Comparison of ENCODE assay signal across 12 mouse cellular contexts in genomic region chr12:73560091-73560490, GRCm38 (mm10). TPM values are rescaled to one million over a fixed set of nuclear protein-coding genes. Genes with fewer than 3 reads are reported as not detected.
DNase-seq lines count a peak whose midpoint lies in the region; ATAC-seq and TF ChIP-seq lines count a peak whose summit lies in the region.
"Had no signal": no experiment of that assay in that cellular context is flagged by ENCODE, and none has a peak within 500 bp of the region (broad histone marks: within the 10 kb centered on the region; RNA-seq: fewer than 3 reads in every experiment).

No protein-coding gene starts in this region.

- 49% methylated on average over 7 of the region's 7 CpGs for WGBS in kidney, postnatal 0 days

- no peak for ATAC-seq in kidney, postnatal 0 days (replicated peaks; ENCODE audit: low FRiP score, low read depth)
- ATAC-seq: inflammation-experienced regulatory T-cells, adult 6 months had no signal

- H3K9me3 ChIP-seq in kidney, postnatal 0 days (replicated peaks; ENCODE audit: low read length) = no peaks in the 10 kb centered on the region
- H3K9me3 ChIP-seq: heart, embryonic 10.5 days; lung, embryonic 15.5 days had no signal

- H3K4me2 ChIP-seq in kidney, postnatal 0 days (ENCODE audit: low read length) = no peak overlapping the region
- H3K4me2 ChIP-seq: lung, embryonic 15.5 days had no signal

- no peaks in the 10 kb centered on the region for H3K27me3 ChIP-seq in kidney, postnatal 0 days (ENCODE audit: insufficient read depth, low read length)

- no peak for DNase-seq in kidney, postnatal 0 days (ENCODE audit: low spot score)
- DNase-seq in kidney, adult 8-10 months = no peak
- peak; percentile 51 for DNase-seq in thymus, postnatal 0 days (ENCODE audit: low spot score)
- DNase-seq in thymus, postnatal 10 days (ENCODE audit: low spot score in 2 of 2) = no peak
- peak; percentile 85 for DNase-seq in ZHBTc4 (ENCODE audit: low read depth, low spot score)
- no peak for DNase-seq in urinary bladder, adult 2 months (ENCODE audit: low spot score)
- DNase-seq in left cerebral cortex, adult 9 months (ENCODE audit: low spot score in 2 of 2) = no peak
- DNase-seq: right cerebral cortex, postnatal 14 days had no signal

- no peaks in the 10 kb centered on the region for H3K36me3 ChIP-seq in kidney, postnatal 0 days (ENCODE audit: insufficient read depth, low read length)
- H3K36me3 ChIP-seq: heart, embryonic 10.5 days; lung, embryonic 15.5 days had no signal

- H3K4me3 ChIP-seq in kidney, postnatal 0 days (replicated peaks; ENCODE audit: low read depth, low read length) = no peak overlapping the region
- H3K4me3 ChIP-seq: heart, embryonic 10.5 days; lung, embryonic 15.5 days; myocyte had no signal

- H3K9ac ChIP-seq in kidney, postnatal 0 days (ENCODE audit: low read depth, low read length) = no peak overlapping the region
- H3K9ac ChIP-seq: lung, embryonic 15.5 days had no signal

- H3K4me1 ChIP-seq in kidney, postnatal 0 days (replicated peaks; ENCODE audit: insufficient read depth, low read length) = no peaks in the 10 kb centered on the region
- H3K4me1 ChIP-seq: lung, embryonic 15.5 days had no signal

- TF ChIP-seq CTCF in kidney, postnatal 0 days (IDR thresholded peaks at IDR 0.05; ENCODE audit: low read depth) = peak; percentile 57

- H3K27ac ChIP-seq in kidney, postnatal 0 days = no peak overlapping the region
- H3K27ac ChIP-seq: heart, embryonic 10.5 days; lung, embryonic 15.5 days had no signal

RNA-seq across cellular contexts. Expression of gene Tmem30b, which starts 13.9 kb away (rescaled TPM):
- 31.2 and 31.9 TPM in 2 replicates for polyA plus RNA-seq in kidney, postnatal 0 days (2015; fragmentation: Nextera tagmentation; extraction: Ambion mirVana)
- polyA plus RNA-seq in thymus, postnatal 0 days (2015; fragmentation: Nextera tagmentation; extraction: Ambion mirVana) = 11.6 and 12.5 TPM in 2 replicates
- 29.2 and 33.1 TPM in 2 replicates for polyA plus RNA-seq in urinary bladder, adult 2 months (2012; rRNA removed)
- polyA plus RNA-seq: myocyte had no signal

RNA-seq across cellular contexts. Expression of gene Prkch, which starts 24.5 kb away (rescaled TPM):
- polyA plus RNA-seq in kidney, postnatal 0 days (2015; fragmentation: Nextera tagmentation; extraction: Ambion mirVana) = 10.4 and 11.2 TPM in 2 replicates
- polyA plus RNA-seq in thymus, postnatal 0 days (2015; fragmentation: Nextera tagmentation; extraction: Ambion mirVana) = 37.1 and 40.4 TPM in 2 replicates
- 18.4 and 18.7 TPM in 2 replicates for polyA plus RNA-seq in urinary bladder, adult 2 months (2012; rRNA removed)

Comparison
In these comparisons a context has a peak if more than half of its experiments do, and no peak if none do; other contexts are left out.
1. DNase-seq: peak in thymus, postnatal 0 days (single experiment) and ZHBTc4 (single experiment); none in kidney, postnatal 0 days (single experiment), kidney, adult 8-10 months (0 of 2), thymus, postnatal 10 days (0 of 2), urinary bladder, adult 2 months (single experiment) and left cerebral cortex, adult 9 months (0 of 2).